Mouse (Mus musculus): ENCODE results near the gene H2-Oa. TPM values are rescaled to one million over a fixed set of nuclear protein-coding genes. Genes with fewer than 3 reads are reported as not detected.

The H2-Oa gene
- total RNA-seq, 2 experiments from 2014 or later: not detected

- peak; percentile 98 for DNase-seq
Measured at GRCm38 (mm10) chr17:34122188-34122984, 30.2 kb downstream of the H2-Oa start, which contains the start of gene Brd2. Brd2 (minus strand) TSS chr17:34122634.

- DNase-seq: no peak
Measured at GRCm38 (mm10) chr17:34123111-34123510, 31.0 kb downstream of the H2-Oa start.

- DNase-seq: peak; percentile 40
Measured at GRCm38 (mm10) chr17:34123518-34123917, 31.4 kb downstream of the H2-Oa start.

GRCm38 (mm10) chr17:34124649-34125048 is 32.5 kb downstream of the H2-Oa start:
- no peak for DNase-seq

- DNase-seq: no peak
Measured at GRCm38 (mm10) chr17:34126826-34127420, 34.8 kb downstream of the H2-Oa start.

GRCm38 (mm10) chr17:34127475-34127874 is 35.3 kb downstream of the H2-Oa start:
- DNase-seq: peak; percentile 46

GRCm38 (mm10) chr17:34128264-34128937 is 36.3 kb downstream of the H2-Oa start:
- no peak for DNase-seq

- no peak for DNase-seq
Measured at GRCm38 (mm10) chr17:34128944-34129791, 37.0 kb downstream of the H2-Oa start.

- no peak for DNase-seq
Measured at GRCm38 (mm10) chr17:34130073-34130947, 38.2 kb downstream of the H2-Oa start.

- no peak for DNase-seq
Measured at GRCm38 (mm10) chr17:34131911-34132310, 39.8 kb downstream of the H2-Oa start.

- DNase-seq: no peak
Measured at GRCm38 (mm10) chr17:34133289-34133688, 41.1 kb downstream of the H2-Oa start.

- no peak for DNase-seq
Measured at GRCm38 (mm10) chr17:34134451-34134850, 42.3 kb downstream of the H2-Oa start.

GRCm38 (mm10) chr17:34135297-34136224 is 43.4 kb downstream of the H2-Oa start:
- DNase-seq: peak; percentile 100

GRCm38 (mm10) chr17:34137601-34138000 is 45.5 kb downstream of the H2-Oa start:
- no peak for DNase-seq

GRCm38 (mm10) chr17:34138655-34139054 is 46.5 kb downstream of the H2-Oa start:
- DNase-seq: no peak

- peak; percentile 44 for DNase-seq
Measured at GRCm38 (mm10) chr17:34139416-34139815, 47.3 kb downstream of the H2-Oa start.

GRCm38 (mm10) chr17:34140240-34140639 is 48.1 kb downstream of the H2-Oa start:
- DNase-seq: no peak

- DNase-seq: no peak
Measured at GRCm38 (mm10) chr17:34141448-34141847, 49.3 kb downstream of the H2-Oa start.

GRCm38 (mm10) chr17:34142456-34143010 is 50.4 kb downstream of the H2-Oa start:
- DNase-seq: no peak

- peak; percentile 70 for DNase-seq
Measured at GRCm38 (mm10) chr17:34143033-34143432, 50.9 kb downstream of the H2-Oa start, which contains the start of gene H2-DMb2. H2-DMb2 (plus strand) TSS chr17:34143307.
